Mouse (Mus musculus) CH12.LX (cell line): ENCODE results near the gene Prkcq. TPM values are rescaled to one million over a fixed set of nuclear protein-coding genes. Genes with fewer than 3 reads are reported as not detected.

Source experiments
- DNase-seq: peaks from one replicate; pipeline ENCODE4 v3.0.0-alpha.2; 2013; ENCODE audit errors: extremely low read depth
- H3K27ac ChIP-seq: 2 replicates; pipeline ENCODE4 v1.5.1; 2012; ENCODE audit warnings: low read depth, mild to moderate bottlenecking, control low read depth, moderate library complexity; ENCODE audit not compliant: insufficient read depth
- H3K27me3 ChIP-seq: replicated peaks from 2 replicates; pipeline ENCODE3; 2012; ENCODE audit warnings: inconsistent platforms
- H3K36me3 ChIP-seq, 2 experiments: replicated peaks in 1 of 2; 2 replicates each; pipeline versions ENCODE3 to v1.6.1; 2012; ENCODE audit warnings: inconsistent platforms in 1 of 2, low read length in 1 of 2, mild to moderate bottlenecking in 1 of 2, mixed read lengths in 1 of 2, moderate library complexity in 1 of 2; ENCODE audit not compliant: control insufficient read depth in 1 of 2, insufficient read depth in 1 of 2
- H3K4me1 ChIP-seq, 2 experiments: 2 replicates each; pipeline ENCODE4 v1.6.1; 2012; ENCODE audit warnings: inconsistent platforms in 1 of 2, moderate library complexity in 1 of 2; ENCODE audit not compliant: insufficient read depth in 2 of 2, control insufficient read depth in 1 of 2
- H3K4me2 ChIP-seq: 2 replicates; pipeline ENCODE4 v1.6.1; 2012; ENCODE audit warnings: low read depth, mild to moderate bottlenecking, control low read depth; ENCODE audit not compliant: poor library complexity, insufficient read depth, severe bottlenecking
- H3K4me3 ChIP-seq, 3 experiments: fragments of 150-350 bp in 1 of 3; sonication (generic) in 1 of 3; replicated peaks in 1 of 3; 2 replicates each; pipeline versions ENCODE3 to v1.5.1; 2011 to 2012; ENCODE audit warnings: low read depth in 2 of 3, low read length in 2 of 3, mild to moderate bottlenecking in 2 of 3, moderate library complexity in 2 of 3, control low read depth in 1 of 3, improper control_type of control experiment in 1 of 3, inconsistent platforms in 1 of 3, mixed read lengths in 1 of 3; ENCODE audit not compliant: poor library complexity in 1 of 3
- H3K79me2 ChIP-seq: replicated peaks from 2 replicates; pipeline ENCODE4 v1.6.1; 2012; ENCODE audit warnings: mild to moderate bottlenecking, moderate library complexity; ENCODE audit not compliant: control insufficient read depth, poor library complexity, insufficient read depth, severe bottlenecking; ENCODE audit errors: extremely low read depth
- H3K9ac ChIP-seq: 2 replicates; pipeline ENCODE4 v1.6.1; 2012; ENCODE audit warnings: low read depth, mild to moderate bottlenecking, control low read depth, moderate library complexity; ENCODE audit not compliant: insufficient read depth
- H3K9me3 ChIP-seq: replicated peaks from 2 replicates; pipeline ENCODE3; 2012; ENCODE audit warnings: low read length, inconsistent platforms, mixed read lengths
- CHD1 ChIP-seq: IDR thresholded peaks from 2 replicates; pipeline ENCODE4 v1.6.1; 2012; ENCODE audit warnings: low read depth, low read length, improper control_type of control experiment, inconsistent platforms
- ELF1 ChIP-seq: IDR thresholded peaks from 2 replicates; pipeline ENCODE4 v1.6.1; 2014; ENCODE audit warnings: low read depth, mild to moderate bottlenecking, inconsistent platforms, low read length, improper control_type of control experiment
- ETS1 ChIP-seq: conservative IDR thresholded peaks from 2 replicates; pipeline ENCODE4 v1.6.1; 2012; ENCODE audit warnings: low read depth, mild to moderate bottlenecking, inconsistent platforms, low read length, improper control_type of control experiment, moderate library complexity
- GABPA ChIP-seq: IDR thresholded peaks from 2 replicates; pipeline ENCODE4 v1.6.1; 2012; ENCODE audit warnings: low read depth, low read length, improper control_type of control experiment, inconsistent platforms; ENCODE audit not compliant: insufficient replicate concordance
- IRF4 ChIP-seq: IDR thresholded peaks from 2 replicates; pipeline ENCODE4 v1.6.1; 2014; ENCODE audit warnings: low read depth, mild to moderate bottlenecking, inconsistent platforms, low read length, improper control_type of control experiment
- JUND ChIP-seq: conservative IDR thresholded peaks from 2 replicates; pipeline ENCODE4 v1.6.1; 2011; ENCODE audit warnings: low read depth, low read length, improper control_type of control experiment
- KAT2A ChIP-seq: IDR thresholded peaks from 2 replicates; pipeline ENCODE4 v1.6.1; 2012; ENCODE audit warnings: low read length, improper control_type of control experiment, inconsistent platforms; ENCODE audit not compliant: insufficient replicate concordance
- MEF2A ChIP-seq: IDR thresholded peaks from 2 replicates; pipeline ENCODE4 v1.6.1; 2014; ENCODE audit warnings: low read depth, mild to moderate bottlenecking, inconsistent platforms, low read length, improper control_type of control experiment, borderline replicate concordance
- NELFE ChIP-seq: IDR thresholded peaks from 2 replicates; pipeline ENCODE4 v1.6.1; 2011; ENCODE audit warnings: low read depth, low read length, improper control_type of control experiment
- PAX5 ChIP-seq: IDR thresholded peaks from 2 replicates; pipeline ENCODE4 v1.6.1; 2012; ENCODE audit warnings: low read length, inconsistent platforms, mixed read lengths
- POLR2A ChIP-seq: IDR thresholded peaks from 2 replicates; pipeline ENCODE4 v1.6.1; 2011; ENCODE audit warnings: low read depth, mild to moderate bottlenecking, improper control_type of control experiment, low read length
- SIN3A ChIP-seq: IDR thresholded peaks from 2 replicates; pipeline ENCODE4 v1.6.1; 2012; ENCODE audit warnings: low read length, improper control_type of control experiment, inconsistent platforms
- SMC3 ChIP-seq: IDR thresholded peaks from 2 replicates; pipeline ENCODE4 v1.6.1; 2011; ENCODE audit warnings: low read depth, low read length, improper control_type of control experiment
- TCF12 ChIP-seq: IDR thresholded peaks from 2 replicates; pipeline ENCODE4 v1.6.1; 2014; ENCODE audit warnings: low read depth, mild to moderate bottlenecking, inconsistent platforms, low read length, improper control_type of control experiment
- UBTF ChIP-seq: IDR thresholded peaks from 2 replicates; pipeline ENCODE4 v1.6.1; 2012; ENCODE audit warnings: low read depth, mild to moderate bottlenecking, inconsistent platforms, low read length, improper control_type of control experiment, moderate library complexity
- ZKSCAN1 ChIP-seq: IDR thresholded peaks from 2 replicates; pipeline ENCODE4 v1.6.1; 2012; ENCODE audit warnings: low read depth, inconsistent platforms, low read length, improper control_type of control experiment, borderline replicate concordance
- ZMIZ1 ChIP-seq: IDR thresholded peaks from 2 replicates; pipeline ENCODE4 v1.6.1; 2012; ENCODE audit warnings: low read depth, mild to moderate bottlenecking, inconsistent platforms, low read length, improper control_type of control experiment
- ZNF384 ChIP-seq: IDR thresholded peaks from 2 replicates; pipeline ENCODE4 v1.6.1; 2012; ENCODE audit warnings: low read depth, low read length, improper control_type of control experiment, inconsistent platforms
- dilution Hi-C: fragments of 300-500 bp; cut with MboI; formaldehyde crosslinking; loops from 2 replicates; pipeline ENCODE4 v1.14.3; 2020; ENCODE audit warnings: low sequenced_read_pairs; ENCODE audit not compliant: extremely low pct_unique_long_range_greater_than_20kb, extremely low pct_ligation_motif_present
- in situ Hi-C: fragments of 300-500 bp; cut with MboI; formaldehyde crosslinking; loops from 3 replicates; pipeline ENCODE4 v1.14.3; 2019; ENCODE audit warnings: low sequenced_read_pairs, low pct_ligation_motif_present, low pct_unique_long_range_greater_than_20kb, mixed read lengths
- polyA plus RNA-seq: library from polyadenylated mRNA; unstranded; fragments of >175 nt; gene quantifications from 2 replicates; pipeline ENCODE4 v1.2.1, GENCODE M21; 2012; ENCODE audit warnings: low read depth; ENCODE audit not compliant: insufficient read length
- total RNA-seq, 2 experiments: library from RNA; depleted of rRNA; stranded (reverse); fragments of 300-350 nt in 1 of 2; fragments of >200 nt in 1 of 2; gene quantifications; 2 replicates each; pipeline ENCODE4 v1.2.3; 2012 to 2014

The Prkcq gene
- total and polyA plus RNA-seq, 3 experiments = not detected

DNA sequence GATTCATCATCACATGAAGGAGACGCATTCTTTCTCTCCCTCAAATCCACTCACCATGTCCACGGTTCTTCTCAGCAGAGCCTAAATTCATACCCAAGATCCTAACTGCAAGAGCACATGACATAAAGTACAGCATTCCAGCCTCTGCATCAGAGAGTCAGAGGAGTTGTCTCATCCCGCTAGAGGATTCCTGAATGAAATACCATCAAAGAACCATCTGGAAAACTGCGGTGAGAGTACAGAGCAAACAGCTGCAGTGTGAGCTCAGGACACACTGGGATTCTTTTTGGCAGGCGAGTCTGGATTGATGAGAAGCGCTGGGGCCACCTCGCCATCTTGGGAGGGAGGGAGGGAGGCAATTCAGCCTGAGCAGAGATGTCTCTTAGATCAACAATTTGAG is 20.9 kb upstream of the Prkcq start:
- DNase-seq = no peak
- Histone ChIP-seq H3K9ac (no peak overlapping the region), H3K9me3 (no peaks in the 10 kb centered on the region), H3K79me2 (no peaks in the 10 kb centered on the region), H3K4me3 (no peak overlapping the region), H3K4me1 (no peaks in the 10 kb centered on the region), H3K27ac (no peak overlapping the region), H3K36me3 (no peaks in the 10 kb centered on the region)
- dilution Hi-C loops = no loop called here
- TF ChIP-seq JUND (no peak), KAT2A (no peak), ELF1 (no peak), UBTF (no peak), IRF4 (no peak), CHD1 (no peak), POLR2A (no peak), ZNF384 (no peak), ZMIZ1 (no peak), NELFE (no peak), PAX5 (no peak), ETS1 (no peak), GABPA (no peak), ZKSCAN1 (no peak), TCF12 (no peak)
- TF ChIP-seq, all 38 proteins: peak for 0
- Histone ChIP-seq H3K4me2 (no peak overlapping the region), H3K27me3 (no peaks in the 10 kb centered on the region)
- in situ Hi-C loops = no loop called here

DNA sequence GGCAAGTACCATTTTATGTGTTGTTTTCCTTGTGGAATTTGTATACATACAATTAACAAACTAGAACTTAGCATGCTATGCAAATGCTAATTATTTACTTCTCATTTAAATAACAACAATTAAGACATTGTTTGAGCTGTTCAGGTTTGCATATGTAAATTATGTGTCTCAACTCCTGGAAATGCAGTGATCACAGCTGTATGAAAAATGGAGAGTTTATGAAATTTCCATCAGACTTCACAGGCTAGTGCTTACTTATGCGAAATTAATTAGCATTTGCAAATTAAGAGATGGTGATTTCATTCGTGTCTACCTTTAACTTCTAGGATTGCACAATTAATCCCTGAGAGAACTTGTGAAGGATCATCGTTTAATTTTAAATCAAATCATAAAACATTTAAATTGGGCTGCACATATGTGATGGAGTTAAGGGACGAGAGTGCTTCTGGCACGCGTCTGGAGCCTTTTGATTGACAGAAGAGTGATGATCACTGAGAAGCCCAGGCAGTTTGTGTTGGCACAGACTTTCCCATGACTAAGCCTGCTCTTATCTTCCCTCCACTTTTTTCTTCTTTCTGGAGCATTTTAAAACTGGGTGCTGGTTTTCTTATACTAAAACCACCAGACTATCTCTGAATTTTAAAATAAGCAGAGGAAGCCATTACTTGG is 20.1 kb upstream of the Prkcq start:
- H3K4me1 ChIP-seq = no peaks in the 10 kb centered on the region
- no peaks in the 10 kb centered on the region for H3K27me3 ChIP-seq
- TF ChIP-seq ZNF384 = no peak
- TF ChIP-seq NELFE = no peak
- no peak for TF ChIP-seq MEF2A
- TF ChIP-seq ZMIZ1 = no peak
- no peak for TF ChIP-seq SIN3A
- TF ChIP-seq GABPA = no peak
- TF ChIP-seq CHD1 = no peak
- no peak for TF ChIP-seq TCF12
- no peak for TF ChIP-seq SMC3
- no peak overlapping the region for H3K4me3 ChIP-seq
- no peaks in the 10 kb centered on the region for H3K9me3 ChIP-seq
- DNase-seq = no peak
- no peak overlapping the region for H3K9ac ChIP-seq
- H3K79me2 ChIP-seq = no peaks in the 10 kb centered on the region
- H3K36me3 ChIP-seq = no peaks in the 10 kb centered on the region
- no peak overlapping the region for H3K27ac ChIP-seq
- no peak overlapping the region for H3K4me2 ChIP-seq
- in situ Hi-C loops = no loop called here
- dilution Hi-C loops = no loop called here
